Mouse (Mus musculus) hindbrain, postnatal 0 days (tissue): Measurements from ENCODE around the gene Hba-a1. TPM values are rescaled to one million over a fixed set of nuclear protein-coding genes. Genes with fewer than 3 reads are reported as not detected.

Source experiments
- ATAC-seq: fragments of 200-750 bp; cut with Nextera tagmentation; 2 replicates; pipeline ENCODE4 v1.8.0; 2017; ENCODE audit warnings: mild to moderate bottlenecking, moderate TSS enrichment, moderate library complexity
- DNase-seq: peaks from one replicate; pipeline ENCODE4 v3.0.0-alpha.2; 2015; ENCODE audit warnings: low spot score
- H3K27ac ChIP-seq: fragments of 300-500 bp; sonication (generic); 2 replicates; pipeline ENCODE4 v1.5.1; 2014; ENCODE audit warnings: mild to moderate bottlenecking
- H3K27me3 ChIP-seq: fragments of 300-500 bp; sonication (generic); 2 replicates; pipeline ENCODE4 v1.6.1; 2014; ENCODE audit warnings: low read length, mixed read lengths; ENCODE audit not compliant: insufficient read depth
- H3K36me3 ChIP-seq: fragments of 300-500 bp; sonication (generic); 2 replicates; pipeline ENCODE4 v1.6.1; 2014; ENCODE audit warnings: low read length, mixed read lengths; ENCODE audit not compliant: insufficient read depth
- H3K4me1 ChIP-seq: fragments of 300-500 bp; sonication (generic); 2 replicates; pipeline ENCODE4 v1.6.1; 2014; ENCODE audit warnings: antibody characterized with exemption, low read length, mixed read lengths; ENCODE audit not compliant: insufficient read depth
- H3K4me2 ChIP-seq: fragments of 300-500 bp; sonication (generic); 2 replicates; pipeline ENCODE4 v1.6.1; 2014; ENCODE audit warnings: low read depth, mild to moderate bottlenecking, low read length, moderate library complexity, mixed read lengths
- H3K4me3 ChIP-seq: fragments of 300-500 bp; sonication (generic); 2 replicates; pipeline ENCODE4 v1.5.1; 2014; ENCODE audit warnings: low read length
- H3K9ac ChIP-seq: fragments of 300-500 bp; sonication (generic); replicated peaks from 2 replicates; pipeline ENCODE4 v1.6.1; 2014; ENCODE audit warnings: mild to moderate bottlenecking, low read length, moderate library complexity, mixed read lengths
- H3K9me3 ChIP-seq: fragments of 300-500 bp; sonication (generic); 2 replicates; pipeline ENCODE4 v1.6.1; 2016; ENCODE audit warnings: low read length, mixed read lengths
- CTCF ChIP-seq: IDR thresholded peaks from 2 replicates; pipeline ENCODE4 v1.5.1; 2016; ENCODE audit warnings: antibody characterized with exemption, control low read depth, low read depth
- WGBS: fragments of 180-500 bp; shearing (Covaris S2); extraction: QIAGEN DNeasy Blood & Tissue Kit; methylation state at CpG from one replicate; pipeline ENCODE4 v1.1.7; 2014; 5-methylcytosine and 5-hydroxymethylcytosine counted together
- polyA plus RNA-seq: library from polyadenylated mRNA; unstranded; fragments of >200 nt; fragmentation: Nextera tagmentation; extraction: Ambion mirVana; gene quantifications from 2 replicates; pipeline ENCODE4 v1.2.1, GENCODE M21; 2015
- total RNA-seq: library from RNA; depleted of rRNA; stranded (reverse); fragments of >200 nt; gene quantifications from 2 replicates; pipeline ENCODE4 v1.2.3, GENCODE M21; 2014

Gene Hba-a1
- total and polyA plus RNA-seq, 2 experiments from 2014 or later = 659 to 992 TPM

DNA sequence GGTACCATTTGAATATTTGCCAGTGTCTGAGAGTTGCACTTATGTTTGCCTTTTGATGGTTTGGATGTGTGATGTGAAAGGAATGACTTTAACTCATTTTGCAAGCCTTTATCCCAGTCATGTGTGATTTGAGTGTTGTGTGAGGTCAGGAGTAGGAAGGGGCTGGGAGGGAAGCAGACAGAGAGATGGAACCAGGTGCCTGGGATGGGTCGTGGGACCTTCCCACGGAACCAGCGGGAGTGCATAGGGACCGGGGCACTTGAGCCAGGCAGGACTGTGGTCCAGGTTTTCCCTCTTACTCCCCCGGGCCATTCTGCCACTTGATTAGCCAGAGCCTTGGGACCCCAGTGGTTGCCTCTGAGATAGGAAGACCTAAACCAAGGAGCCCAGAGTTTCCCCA lies 15.3 kb upstream of the Hba-a1 start:
- Histone ChIP-seq H3K36me3 (no peaks in the 10 kb centered on the region), H3K4me2 (peak overlapping the region; percentile 77), H3K4me1 (peaks cover 8% of the 10 kb centered on the region), H3K27me3 (no peaks in the 10 kb centered on the region), H3K9ac (peak overlapping the region; percentile 96), H3K27ac (peak overlapping the region; percentile 95), H3K4me3 (peak overlapping the region; percentile 83), H3K9me3 (no peaks in the 10 kb centered on the region)
- 16% methylated on average over 5 of the region's 5 CpGs for WGBS
- no peak for TF ChIP-seq CTCF
- peak; percentile 12; the same call in 1 of the 2 replicates for ATAC-seq
- DNase-seq = peak; percentile 5

DNA sequence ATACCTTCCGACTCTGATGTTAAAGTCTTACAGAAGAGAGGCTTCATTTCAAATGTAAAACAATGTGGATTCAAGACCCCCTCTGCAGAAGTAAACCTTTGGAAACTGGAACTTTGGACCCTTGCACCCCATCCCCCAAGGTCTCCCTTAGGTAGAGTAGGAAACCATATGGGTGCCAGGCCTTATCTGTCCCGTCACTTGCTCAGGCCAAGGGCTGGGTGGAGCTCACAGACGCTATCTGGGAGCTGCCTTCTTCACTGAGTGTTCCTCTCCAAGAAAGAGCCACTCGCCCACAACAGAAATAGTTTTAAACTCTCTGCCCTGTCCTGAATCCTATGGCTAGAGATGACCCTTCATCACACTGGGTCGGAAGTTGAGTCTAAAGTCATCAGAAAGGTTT lies 14.4 kb upstream of the Hba-a1 start:
- no peak overlapping the region for H3K27ac ChIP-seq
- H3K9ac ChIP-seq = no peak overlapping the region
- peaks cover 8% of the 10 kb centered on the region for H3K4me1 ChIP-seq
- no peak overlapping the region for H3K4me3 ChIP-seq
- DNase-seq (no peak), ATAC-seq (no peak)
- H3K4me2 ChIP-seq = no peak overlapping the region
- H3K9me3 ChIP-seq = no peaks in the 10 kb centered on the region
- no peaks in the 10 kb centered on the region for H3K36me3 ChIP-seq
- no peaks in the 10 kb centered on the region for H3K27me3 ChIP-seq
- WGBS = 84% methylated on average over 5 of the region's 5 CpGs
- no peak for TF ChIP-seq CTCF

DNA sequence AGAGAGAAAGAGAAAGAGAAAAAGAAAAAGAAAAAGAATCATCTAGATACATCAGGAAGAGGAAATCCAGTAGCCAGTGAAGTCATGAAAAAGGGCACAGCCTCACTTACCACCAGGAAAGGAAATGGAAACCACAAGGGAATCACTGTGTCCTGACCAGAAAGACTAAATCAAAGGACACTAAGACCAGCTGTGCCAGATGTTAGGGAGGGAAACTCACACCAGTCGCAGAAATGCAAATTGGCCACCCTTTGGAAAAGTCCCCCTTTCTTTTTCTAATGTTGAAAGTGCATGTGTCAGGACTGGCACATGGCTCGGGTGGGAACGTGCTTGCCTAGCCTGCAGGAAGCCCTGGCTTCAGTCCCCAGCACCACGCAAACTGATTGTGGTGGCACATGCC lies 12.1 kb upstream of the Hba-a1 start:
- no peak overlapping the region for H3K4me3 ChIP-seq
- no peak overlapping the region for H3K9ac ChIP-seq
- H3K27ac ChIP-seq = no peak overlapping the region
- H3K4me2 ChIP-seq = no peak overlapping the region
- peaks cover 5% of the 10 kb centered on the region; the same call in 1 of the 2 replicates for H3K4me1 ChIP-seq
- no peaks in the 10 kb centered on the region for H3K9me3 ChIP-seq
- no peaks in the 10 kb centered on the region for H3K27me3 ChIP-seq
- WGBS = 55% methylated on average over 4 of the region's 4 CpGs
- DNase-seq = no peak
- no peak for TF ChIP-seq CTCF
- H3K36me3 ChIP-seq = no peaks in the 10 kb centered on the region
- no peak for ATAC-seq

DNA sequence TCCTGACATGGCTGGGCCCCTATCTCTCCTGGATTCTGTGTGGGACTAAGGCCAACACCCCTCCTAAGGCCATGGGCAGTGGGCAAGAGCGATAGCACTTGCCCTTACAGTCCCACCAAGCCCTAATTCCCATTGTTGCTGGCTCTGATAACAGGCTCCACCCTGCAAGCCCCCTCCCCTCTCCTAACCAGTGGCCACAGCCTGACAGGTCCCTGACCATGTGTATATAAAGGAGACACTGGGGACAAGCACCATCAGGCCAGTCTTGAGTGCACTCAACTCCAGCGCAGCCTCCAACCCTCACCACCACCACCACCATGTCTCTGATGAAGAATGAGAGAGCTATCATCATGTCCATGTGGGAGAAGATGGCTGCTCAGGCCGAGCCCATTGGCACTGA lies 7.0 kb upstream of the Hba-a1 start, which contains the start of gene Hba-x:
Hba-x (plus strand) TSS at position 54 of the 400 bp plus-strand sequence.
- Histone ChIP-seq H3K9ac (no peak within 1 kb of the TSS), H3K36me3 (no peaks in the 10 kb centered on the region), H3K27ac (no peak within 1 kb of the TSS), H3K27me3 (no peaks in the 10 kb centered on the region), H3K9me3 (no peaks in the 10 kb centered on the region), H3K4me2 (no peak within 1 kb of the TSS), H3K4me3 (no peak within 1 kb of the TSS), H3K4me1 (no peaks in the 10 kb centered on the region)
- WGBS = 65% methylated on average over 3 of the region's 3 CpGs
- ATAC-seq (no peak), DNase-seq (no peak)
- TF ChIP-seq CTCF = no peak

DNA sequence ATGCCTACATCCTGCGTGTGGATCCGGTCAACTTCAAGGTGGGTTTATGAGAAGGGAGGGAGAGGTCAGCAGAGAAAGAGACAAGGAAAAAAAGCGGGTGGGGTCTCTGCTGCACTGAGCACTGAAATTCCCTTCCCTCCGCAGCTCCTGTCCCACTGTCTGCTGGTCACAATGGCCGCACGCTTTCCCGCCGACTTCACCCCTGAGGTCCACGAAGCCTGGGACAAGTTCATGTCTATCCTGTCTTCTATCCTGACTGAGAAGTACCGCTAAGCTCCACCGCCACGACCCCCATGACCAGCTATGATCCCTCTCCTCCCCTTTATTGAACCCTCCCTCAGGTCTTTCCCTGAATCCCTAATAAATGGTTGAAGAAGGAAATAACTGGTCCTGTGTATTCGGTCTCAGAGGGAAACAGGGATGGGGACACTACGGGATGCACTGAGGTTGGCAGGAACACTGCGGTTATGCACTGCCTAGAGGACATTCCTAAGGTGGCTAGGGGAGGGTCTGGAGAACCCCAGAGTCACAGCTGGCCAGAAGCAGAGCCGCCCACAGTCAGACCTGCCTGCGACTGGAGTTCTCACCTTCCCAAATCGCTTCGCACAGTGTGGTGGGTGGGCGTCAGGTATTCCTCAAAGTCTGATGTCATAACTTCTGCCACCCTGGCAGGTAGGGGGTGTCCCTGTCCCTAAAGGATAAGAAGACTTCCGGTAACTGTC lies 5.4 kb upstream of the Hba-a1 start:
- no peak for TF ChIP-seq CTCF
- Histone ChIP-seq H3K9me3 (no peaks in the 10 kb centered on the region), H3K4me2 (no peak overlapping the region), H3K9ac (no peak overlapping the region), H3K36me3 (no peaks in the 10 kb centered on the region), H3K4me1 (no peaks in the 10 kb centered on the region), H3K27ac (no peak overlapping the region), H3K4me3 (no peak overlapping the region), H3K27me3 (no peaks in the 10 kb centered on the region)
- 75% methylated on average over 21 of the region's 21 CpGs for WGBS
- no peak for DNase-seq
- no peak for ATAC-seq

DNA sequence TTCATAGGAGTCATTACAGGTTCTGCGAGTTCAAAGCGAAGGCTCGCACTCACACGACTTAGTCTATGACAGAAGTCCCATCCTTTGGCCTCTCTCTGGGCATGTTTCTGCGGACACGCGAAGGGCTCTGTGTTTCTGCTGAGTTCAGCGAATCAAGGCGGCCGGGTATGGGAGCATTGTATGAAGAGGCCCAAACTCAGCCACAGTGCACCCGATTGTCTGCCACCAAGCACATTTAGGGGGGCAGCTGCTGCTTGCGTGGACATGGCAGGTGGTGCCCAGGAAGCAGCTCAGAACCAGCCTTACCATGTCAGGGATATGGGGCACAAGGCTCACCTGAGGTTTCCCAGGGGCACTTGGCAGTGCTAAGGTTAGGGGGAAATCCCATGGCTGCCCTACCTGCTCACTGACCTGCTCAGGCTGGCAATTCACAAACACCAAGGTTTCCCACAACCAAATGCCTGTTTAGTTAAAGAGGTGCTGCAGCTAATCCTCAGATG lies 4.8 kb upstream of the Hba-a1 start:
- no peak for DNase-seq
- Histone ChIP-seq H3K9me3 (no peaks in the 10 kb centered on the region), H3K9ac (no peak overlapping the region), H3K4me1 (no peaks in the 10 kb centered on the region), H3K36me3 (no peaks in the 10 kb centered on the region), H3K27ac (no peak overlapping the region), H3K4me2 (no peak overlapping the region), H3K4me3 (no peak overlapping the region), H3K27me3 (no peaks in the 10 kb centered on the region)
- no peak for ATAC-seq
- no peak for TF ChIP-seq CTCF
- 80% methylated on average over 12 of the region's 12 CpGs for WGBS

DNA sequence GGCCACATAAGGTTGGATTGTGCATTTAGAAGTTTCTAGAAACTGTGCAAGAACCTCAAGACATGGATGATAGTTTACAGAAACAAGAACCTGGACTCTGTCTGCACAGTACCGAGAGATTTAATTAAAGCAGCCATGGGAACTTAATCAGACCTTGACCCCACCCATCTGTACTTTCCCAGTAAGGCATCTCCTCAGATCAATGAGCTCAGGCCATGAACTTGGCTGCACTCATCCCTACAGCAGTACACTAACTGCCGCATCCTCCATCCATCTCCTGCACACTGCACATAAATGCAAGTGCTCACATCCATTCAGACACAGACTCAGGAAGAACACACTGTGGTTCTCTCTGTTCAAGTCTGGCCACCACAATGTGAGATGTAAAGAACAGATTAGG lies 2.7 kb upstream of the Hba-a1 start:
- TF ChIP-seq CTCF = no peak
- no peaks in the 10 kb centered on the region for H3K27me3 ChIP-seq
- 61% methylated on average over 2 of the region's 2 CpGs for WGBS
- no peak overlapping the region for H3K9ac ChIP-seq
- no peaks in the 10 kb centered on the region for H3K36me3 ChIP-seq
- DNase-seq (no peak), ATAC-seq (no peak)
- no peak overlapping the region for H3K4me2 ChIP-seq
- no peaks in the 10 kb centered on the region for H3K9me3 ChIP-seq
- H3K4me1 ChIP-seq = no peaks in the 10 kb centered on the region
- H3K4me3 ChIP-seq = no peak overlapping the region
- H3K27ac ChIP-seq = no peak overlapping the region
